Mouse (Mus musculus) ovary, postnatal 10 days (tissue): ENCODE results near the gene Zc3h18.
A peak's percentile ranks its signal among the peaks of the same experiment; 100 is the strongest.

Experiments used
- DNase-seq: peaks from one replicate; pipeline ENCODE4 v3.0.0; 2022; ENCODE audit warnings: low spot score

Gene Zc3h18

DNA sequence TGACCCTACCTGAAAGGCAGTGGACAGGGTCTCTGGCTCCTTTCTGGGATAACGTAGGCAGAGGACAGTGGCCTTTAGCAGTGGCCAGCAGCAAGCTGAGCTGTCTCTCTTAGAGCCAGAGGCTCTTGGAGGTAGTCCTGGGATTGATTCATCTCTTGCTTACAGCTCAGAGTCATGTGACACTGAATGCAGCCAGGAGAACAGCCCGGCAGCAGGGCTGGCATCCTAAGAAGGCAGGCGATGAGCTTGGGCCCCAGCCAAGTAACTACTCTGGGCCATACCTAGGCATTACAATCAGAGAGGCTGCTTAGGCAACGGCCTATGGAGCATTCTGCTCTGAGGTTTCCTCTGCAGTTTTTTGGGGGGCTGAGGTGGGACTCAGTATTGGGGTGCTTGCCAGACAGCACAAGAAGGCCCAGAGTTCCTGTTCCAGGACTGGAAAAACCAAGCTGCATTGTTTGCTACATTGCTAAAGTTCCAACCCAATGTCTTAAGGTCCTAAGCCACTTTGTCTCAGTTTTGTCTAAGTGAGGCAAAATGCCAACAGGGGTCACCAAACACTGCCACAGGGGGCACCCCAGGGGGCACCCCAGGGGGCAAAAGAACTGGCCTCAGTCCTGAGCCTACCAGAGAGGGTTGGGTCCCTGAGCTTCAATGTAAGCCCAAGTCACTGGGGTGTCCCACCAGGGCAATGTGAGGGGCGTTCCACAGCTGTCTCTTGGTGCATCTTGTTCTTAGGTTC is 28.4 kb upstream of the Zc3h18 start:
- DNase-seq = no peak

- DNase-seq = no peak
These were observed 26.8 kb upstream of the Zc3h18 start for GRCm38 (mm10) chr8:122349357-122350297.

- no peak for DNase-seq
These were observed 25.9 kb upstream of the Zc3h18 start for GRCm38 (mm10) chr8:122350309-122351089.

GRCm38 (mm10) chr8:122354157-122354556 is 22.3 kb upstream of the Zc3h18 start:
- DNase-seq = no peak

- DNase-seq = no peak
These were observed 20.5 kb upstream of the Zc3h18 start for GRCm38 (mm10) chr8:122355642-122356606.

DNA sequence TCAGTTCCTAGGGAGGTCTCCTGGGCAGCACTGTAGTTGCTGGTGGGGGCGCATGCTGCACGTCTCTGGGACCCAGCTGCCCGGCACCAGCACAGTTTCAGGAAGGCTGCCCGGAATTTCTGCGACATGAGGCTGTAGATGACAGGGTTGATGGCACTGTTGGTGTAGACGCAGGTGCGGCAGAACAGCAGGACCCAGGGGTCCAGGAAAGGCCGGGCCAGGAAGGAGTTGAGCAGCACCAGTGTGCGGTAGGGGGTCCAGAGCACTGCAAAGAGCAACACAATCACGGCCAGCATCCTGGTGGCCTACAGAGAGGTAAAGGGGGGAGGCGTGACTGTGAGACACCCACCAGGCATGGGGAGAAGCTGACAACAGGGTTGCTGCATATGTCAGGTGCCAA is 19.2 kb upstream of the Zc3h18 start:
- no peak for DNase-seq

DNA sequence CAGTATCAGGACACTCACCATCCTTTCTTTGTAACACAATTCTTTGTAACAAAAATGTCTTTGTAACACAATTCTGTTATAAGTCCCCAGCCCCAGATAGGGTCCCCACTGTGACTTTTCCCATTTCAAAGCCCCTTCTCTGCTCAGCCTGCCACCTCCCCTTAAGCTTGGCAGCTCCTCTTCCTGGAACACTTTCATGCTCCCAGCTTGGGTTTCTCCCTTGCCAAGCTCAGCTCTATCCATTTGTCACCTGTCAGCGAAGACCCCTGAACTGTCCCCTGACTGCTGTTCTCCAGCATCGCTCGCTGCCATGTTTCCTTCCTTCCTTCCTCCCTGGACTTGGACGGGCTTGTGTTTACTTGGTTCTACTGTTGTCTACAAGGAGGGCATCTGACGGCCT is 18.8 kb upstream of the Zc3h18 start:
- DNase-seq = no peak

- no peak for DNase-seq
These were observed 17.2 kb upstream of the Zc3h18 start for GRCm38 (mm10) chr8:122359111-122359775.

DNA sequence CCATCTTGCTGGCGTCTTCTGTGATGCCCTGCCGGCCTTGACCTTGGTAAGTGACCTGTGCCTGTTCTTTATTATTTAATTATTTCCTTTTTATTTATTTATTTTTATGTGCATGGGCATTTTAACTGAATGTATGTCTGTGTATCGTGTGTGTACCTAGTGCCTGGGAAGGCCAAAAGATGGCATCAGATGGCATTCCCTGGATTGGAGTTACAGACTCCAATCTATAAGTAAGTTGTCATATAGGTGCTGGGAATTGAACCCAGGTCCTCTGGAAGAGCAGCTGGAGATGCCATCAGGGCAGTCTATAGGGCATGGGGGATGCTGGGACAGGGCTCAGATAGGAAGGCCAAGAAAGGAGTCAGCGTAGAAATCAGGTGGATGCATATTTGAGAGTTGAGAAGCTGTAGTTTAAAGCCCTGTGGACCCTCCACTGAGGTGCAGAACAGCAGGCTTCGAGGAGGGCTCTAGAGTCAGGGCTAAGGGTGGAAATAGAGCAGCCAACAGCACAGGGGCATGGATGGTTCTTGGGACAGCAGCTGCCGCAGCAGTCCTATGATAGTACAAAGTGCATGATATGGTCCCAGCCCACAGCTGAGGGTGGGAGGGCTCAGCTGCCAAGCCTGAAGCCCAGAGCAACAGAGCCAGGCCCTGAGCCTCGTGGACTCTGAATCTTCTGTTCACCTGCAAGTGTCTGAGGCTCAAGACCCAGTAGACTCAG is 15.6 kb upstream of the Zc3h18 start, which contains the start of gene Trhr2:
Gene Trhr2, minus strand, starts transcription at position 51 of the 721 bp plus-strand sequence.
- DNase-seq = no peak

DNA sequence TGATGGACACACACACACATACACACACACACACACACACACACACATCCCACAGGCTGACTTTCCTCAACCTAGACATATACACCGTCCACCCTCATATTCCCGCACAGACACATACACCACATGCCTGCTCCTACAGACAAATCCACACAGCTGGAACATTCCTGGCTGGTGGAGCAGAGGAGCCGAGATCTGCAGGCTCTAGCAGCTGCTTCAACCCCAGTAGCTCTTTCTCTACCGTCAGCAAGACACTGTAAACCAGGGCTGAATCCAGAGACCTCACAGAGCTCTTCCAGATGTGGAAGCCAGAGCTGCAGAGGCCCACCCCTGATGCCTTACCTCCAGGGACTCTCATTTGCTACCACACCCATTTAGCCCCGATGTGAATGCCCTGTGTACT is 14.1 kb upstream of the Zc3h18 start:
- DNase-seq = no peak

DNA sequence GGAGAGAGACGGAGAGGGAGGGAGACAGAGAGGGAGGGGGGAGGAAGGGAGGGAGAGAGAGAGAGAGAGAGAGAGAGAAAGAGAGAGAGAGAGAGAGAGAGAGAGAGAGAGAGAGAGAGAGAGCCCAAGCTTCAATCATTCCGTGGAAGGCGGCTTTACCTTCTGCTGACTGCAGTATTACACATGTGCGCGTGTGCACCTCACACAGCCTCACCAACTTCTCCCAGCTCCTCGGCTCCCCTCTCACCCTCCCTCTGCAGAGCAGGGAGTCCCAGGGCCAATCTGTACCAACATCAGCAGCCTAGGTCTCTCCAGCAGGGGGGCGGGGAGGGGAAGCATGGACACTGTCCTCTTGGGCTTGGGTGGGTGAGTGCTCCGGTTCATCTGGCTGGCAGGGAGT is 13.4 kb upstream of the Zc3h18 start:
- DNase-seq = no peak

- no peak for DNase-seq
These were observed 7.9 kb upstream of the Zc3h18 start for GRCm38 (mm10) chr8:122368494-122368893.

DNA sequence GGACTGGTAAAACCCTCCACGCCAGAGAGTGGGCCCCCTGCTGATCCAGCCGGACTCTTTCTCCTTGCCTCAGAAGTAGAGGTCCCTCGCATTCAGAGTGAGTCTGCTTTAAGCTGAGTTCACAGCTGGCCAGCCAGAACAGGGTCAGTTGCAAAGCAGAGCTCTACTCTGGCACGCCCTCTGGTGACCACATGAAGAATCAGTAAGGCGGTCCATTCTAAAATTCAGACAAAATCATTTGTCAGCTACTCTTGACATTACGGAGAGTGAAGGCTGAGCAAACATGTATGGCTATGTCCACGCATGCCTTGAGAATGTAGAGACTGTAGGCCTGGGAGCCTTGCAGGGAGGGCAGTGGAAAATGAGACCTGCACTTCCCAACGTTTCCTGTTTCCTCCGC is 6.7 kb upstream of the Zc3h18 start:
- peak; percentile 38 for DNase-seq

DNA sequence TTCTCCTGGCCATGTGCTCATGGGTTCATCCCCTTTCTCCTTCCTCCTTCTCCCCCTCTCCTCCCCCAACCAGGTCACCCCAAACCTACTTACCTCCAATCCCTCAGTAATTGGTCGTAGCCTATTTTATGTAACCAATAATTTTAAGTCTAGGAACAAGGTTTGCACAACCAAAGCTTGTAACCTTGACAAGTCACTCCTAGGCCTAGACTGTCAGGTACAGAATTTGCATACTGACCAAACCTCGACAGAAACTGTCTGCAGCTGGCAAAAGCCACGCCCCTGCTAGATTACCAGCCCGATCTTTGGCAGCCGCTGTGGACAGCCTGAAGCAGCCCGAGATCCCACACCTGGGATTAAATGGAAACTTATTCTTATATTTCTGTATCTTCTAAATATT is 4.7 kb upstream of the Zc3h18 start:
- DNase-seq = no peak

- no peak for DNase-seq
These were observed 1.1 kb upstream of the Zc3h18 start for GRCm38 (mm10) chr8:122375320-122375719.

- DNase-seq = no peak
These were observed 551 bp upstream of the Zc3h18 start for GRCm38 (mm10) chr8:122375751-122376364.

DNA sequence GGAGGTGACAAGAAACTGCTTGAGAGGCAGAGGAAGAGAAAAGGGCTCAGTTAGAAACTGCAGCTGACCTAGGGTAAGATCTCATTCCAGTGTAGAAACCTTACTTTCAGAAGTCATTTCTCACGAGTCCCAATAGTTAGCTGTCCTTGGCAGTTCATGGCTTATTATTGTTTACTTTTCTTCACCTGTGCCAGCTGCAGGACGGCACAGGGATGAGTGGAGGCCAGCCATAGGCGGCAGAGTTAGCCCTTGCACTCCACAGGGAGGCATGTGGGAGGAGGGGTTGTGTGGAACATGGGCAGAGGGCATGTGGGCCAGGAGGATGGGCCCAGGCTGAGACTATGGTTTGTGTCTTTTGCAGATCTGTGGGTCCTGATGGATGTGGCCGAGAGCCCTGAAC is 6.6 kb downstream of the Zc3h18 start:
- DNase-seq = no peak

GRCm38 (mm10) chr8:122389357-122389756 is 12.9 kb downstream of the Zc3h18 start:
- no peak for DNase-seq

DNA sequence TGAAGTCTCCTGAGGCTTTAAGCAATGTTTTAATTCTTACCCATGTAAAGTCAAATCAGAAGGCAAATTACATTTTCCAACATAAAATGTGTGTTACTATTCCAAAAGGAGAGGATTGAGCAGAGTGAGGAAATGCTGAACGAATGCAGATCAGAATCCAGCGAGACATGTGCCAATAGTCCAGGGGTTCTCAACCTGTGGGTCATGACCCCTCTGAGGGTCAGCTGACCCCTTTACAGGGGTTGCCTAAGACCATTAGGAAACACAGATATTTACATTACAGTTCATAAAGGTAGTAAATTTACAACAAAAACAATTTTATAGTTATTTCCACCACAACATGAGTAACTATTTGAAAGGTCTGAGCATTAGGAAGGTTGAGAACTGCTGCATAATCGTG is 14.3 kb downstream of the Zc3h18 start:
- DNase-seq = no peak
